Mouse (Mus musculus) erythroblast, adult 5-6 weeks (primary cell): ENCODE results near the gene Edem2. TPM values are rescaled to one million over a fixed set of nuclear protein-coding genes. Genes with fewer than 3 reads are reported as not detected.

Experiments used
- total RNA-seq, 2 experiments: library from RNA; stranded (forward) in 1 of 2; stranded (reverse) in 1 of 2; fragments of 150-400 nt in 1 of 2; fragments of 200-764, 138-1000 nt in 1 of 2; gene quantifications; 2 replicates each; pipeline versions ENCODE4 v1.2.3 to v1.2.4; 2015 to 2017; ENCODE audit warnings: low replicate concordance in 2 of 2

The Edem2 gene
- total RNA-seq, 2 experiments from 2014 or later: 7.3 to 9.8 TPM

Other genes starting within 250 kb of the Edem2 start
- gene Acss2, start 211.5 kb downstream of the Edem2 start, total RNA-seq (2015; ENCODE audit: low replicate concordance): 3.5 and 10.0 TPM in 2 replicates
- 16.4 and 20.1 TPM in 2 replicates for gene Acss2, start 211.5 kb downstream of the Edem2 start, total RNA-seq (2017; ENCODE audit: low replicate concordance)
- gene Ggt7, start 211.2 kb downstream of the Edem2 start, total RNA-seq (2015; ENCODE audit: low replicate concordance): not detected in 2 replicates
- not detected in 2 replicates for gene Ggt7, start 211.2 kb downstream of the Edem2 start, total RNA-seq (2017; ENCODE audit: low replicate concordance)
- 6.5 and 7.1 TPM in 2 replicates for gene Gss, start 136.7 kb downstream of the Edem2 start, total RNA-seq (2015; ENCODE audit: low replicate concordance)
- gene Gss, start 136.7 kb downstream of the Edem2 start, total RNA-seq (2017; ENCODE audit: low replicate concordance): 3.6 and 8.5 TPM in 2 replicates
- not detected in 2 replicates for gene Myh7b, start 118.3 kb downstream of the Edem2 start, total RNA-seq (2015; ENCODE audit: low replicate concordance)
- gene Myh7b, start 118.3 kb downstream of the Edem2 start, total RNA-seq (2017; ENCODE audit: low replicate concordance): 0.14 TPM in 1 of 2 replicates, not detected in the other
- 41.2 and 41.7 TPM in 2 replicates for gene Trpc4ap, start 37.1 kb downstream of the Edem2 start, total RNA-seq (2015; ENCODE audit: low replicate concordance)
- gene Trpc4ap, start 37.1 kb downstream of the Edem2 start, total RNA-seq (2017; ENCODE audit: low replicate concordance): 42.1 and 59.8 TPM in 2 replicates
- not detected in 2 replicates for gene Gm17581, start 6.4 kb upstream of the Edem2 start, total RNA-seq (2015; ENCODE audit: low replicate concordance)
- gene Gm17581, start 6.4 kb upstream of the Edem2 start, total RNA-seq (2017; ENCODE audit: low replicate concordance): not detected in 2 replicates
- not detected in 2 replicates for gene Procr, start 21.6 kb upstream of the Edem2 start, total RNA-seq (2015; ENCODE audit: low replicate concordance)
- gene Procr, start 21.6 kb upstream of the Edem2 start, total RNA-seq (2017; ENCODE audit: low replicate concordance): 0.51 TPM in 1 of 2 replicates, not detected in the other
- not detected in 2 replicates for gene Mmp24, start 45.9 kb upstream of the Edem2 start, total RNA-seq (2015; ENCODE audit: low replicate concordance)
- not detected in 2 replicates for gene Mmp24, start 45.9 kb upstream of the Edem2 start, total RNA-seq (2017; ENCODE audit: low replicate concordance)
- gene BC029722, start 90.0 kb upstream of the Edem2 start, total RNA-seq (2015; ENCODE audit: low replicate concordance): 1.3 and 3.8 TPM in 2 replicates
- gene BC029722, start 90.0 kb upstream of the Edem2 start, total RNA-seq (2017; ENCODE audit: low replicate concordance): 2.4 and 3.5 TPM in 2 replicates
- 20.4 and 58.3 TPM in 2 replicates for gene Eif6, start 97.5 kb upstream of the Edem2 start, total RNA-seq (2015; ENCODE audit: low replicate concordance)
- gene Eif6, start 97.5 kb upstream of the Edem2 start, total RNA-seq (2017; ENCODE audit: low replicate concordance): 17.0 and 22.2 TPM in 2 replicates
- not detected in 2 replicates for gene Fam83c, start 105.4 kb upstream of the Edem2 start, total RNA-seq (2015; ENCODE audit: low replicate concordance)
- gene Fam83c, start 105.4 kb upstream of the Edem2 start, total RNA-seq (2017; ENCODE audit: low replicate concordance): not detected in 2 replicates
- gene Uqcc1, start 200.8 kb upstream of the Edem2 start, total RNA-seq (2015; ENCODE audit: low replicate concordance): 6.7 and 7.9 TPM in 2 replicates
- gene Uqcc1, start 200.8 kb upstream of the Edem2 start, total RNA-seq (2017; ENCODE audit: low replicate concordance): 4.3 and 8.2 TPM in 2 replicates
- gene Gm15557, start 211.3 kb upstream of the Edem2 start, total RNA-seq (2015; ENCODE audit: low replicate concordance): not detected in 2 replicates
- gene Gm15557, start 211.3 kb upstream of the Edem2 start, total RNA-seq (2017; ENCODE audit: low replicate concordance): not detected in 2 replicates
- gene Gdf5, start 215.9 kb upstream of the Edem2 start, total RNA-seq (2015; ENCODE audit: low replicate concordance): not detected in 2 replicates
- not detected in 2 replicates for gene Gdf5, start 215.9 kb upstream of the Edem2 start, total RNA-seq (2017; ENCODE audit: low replicate concordance)
- gene Cep250, start 227.0 kb upstream of the Edem2 start, total RNA-seq (2015; ENCODE audit: low replicate concordance): 2.7 and 4.0 TPM in 2 replicates
- gene Cep250, start 227.0 kb upstream of the Edem2 start, total RNA-seq (2017; ENCODE audit: low replicate concordance): 8.5 and 11.7 TPM in 2 replicates